Mouse (Mus musculus) kidney, adult 2 months (tissue): ENCODE measurements around the gene Rnaseh1.

Experiments
- CTCF ChIP-seq: fragments of 200-500 bp; conservative IDR thresholded peaks from 2 replicates; pipeline ENCODE4 v1.5.1; 2011; ENCODE audit warnings: low read depth, mild to moderate bottlenecking, control low read depth, low read length, moderate library complexity, mixed read lengths; ENCODE audit not compliant: insufficient read depth, insufficient read length
- POLR2A ChIP-seq: fragments of 200-500 bp; IDR thresholded peaks from one replicate; pipeline ENCODE4 v1.6.1; 2011; ENCODE audit warnings: low read depth, low read length, control low read depth

GRCm38 (mm10) chr12:28694231-28694630 lies 44.8 kb downstream of the Rnaseh1 start:
- TF ChIP-seq CTCF (no peak), POLR2A (no peak)
